Comparison of ENCODE assay signal across 12 mouse cellular contexts in the genomic region with DNA sequence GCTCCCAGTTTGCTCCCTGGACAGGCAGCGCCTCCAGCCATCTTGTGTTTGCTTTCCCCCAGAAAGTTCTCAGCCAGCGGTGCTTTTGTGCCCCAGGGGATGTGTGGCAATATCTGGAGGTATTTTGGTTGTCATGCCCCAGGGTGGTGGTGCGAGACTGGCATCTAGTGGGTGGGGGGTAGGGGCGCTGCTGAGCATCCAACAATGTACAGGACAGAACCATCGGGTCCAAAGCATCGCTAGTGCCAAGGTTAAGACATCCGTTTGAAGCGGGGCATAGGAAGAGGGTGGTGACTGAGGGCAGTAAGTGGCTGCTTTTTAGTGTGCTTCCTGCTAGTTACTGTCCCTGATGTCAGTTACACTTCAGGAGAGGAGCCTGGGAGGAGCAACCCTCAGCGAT. TPM values are rescaled to one million over a fixed set of nuclear protein-coding genes. Genes with fewer than 3 reads are reported as not detected.
DNase-seq lines count a peak whose midpoint lies in the region; ATAC-seq and TF ChIP-seq lines count a peak whose summit lies in the region.
"Had no signal": no experiment of that assay in that cellular context is flagged by ENCODE, and none has a peak within 500 bp of the region (broad histone marks: within the 10 kb centered on the region; RNA-seq: fewer than 3 reads in every experiment).

No protein-coding gene starts in this region.

- no peak overlapping the region for H3K9ac ChIP-seq in kidney, postnatal 0 days (ENCODE audit: low read depth, low read length)
- H3K9ac ChIP-seq in liver, embryonic 15.5 days = no peak overlapping the region; the same call in 1 of the 2 replicates

- 69% methylated on average over 9 of the region's 9 CpGs for WGBS in kidney, postnatal 0 days
- 69% methylated on average over 9 of the region's 9 CpGs for WGBS in liver, embryonic 15.5 days (ENCODE audit: insufficient replicate concordance)

- H3K27me3 ChIP-seq in kidney, postnatal 0 days (ENCODE audit: insufficient read depth, low read length) = no peaks in the 10 kb centered on the region
- H3K27me3 ChIP-seq in liver, embryonic 15.5 days = no peaks in the 10 kb centered on the region

- no peak overlapping the region for H3K4me2 ChIP-seq in kidney, postnatal 0 days (ENCODE audit: low read length)
- H3K4me2 ChIP-seq in liver, embryonic 15.5 days = peak overlapping the region; percentile 6; the same call in 1 of the 2 replicates

- ATAC-seq in kidney, postnatal 0 days (replicated peaks; ENCODE audit: low FRiP score, low read depth) = no peak
- no peak for ATAC-seq in liver, embryonic 15.5 days (ENCODE audit: insufficient read depth)

- peak; percentile 62 for DNase-seq in adrenal gland, postnatal 14 days
- DNase-seq in adrenal gland, adult 2 months = no peak
- DNase-seq in kidney, postnatal 0 days (ENCODE audit: low spot score) = no peak
- no peak for DNase-seq in kidney, adult 8-10 months
- peak; percentile 43 for DNase-seq in 3T3-L1 (ENCODE audit: low read depth, low spot score)
- no peak for DNase-seq in ovary, postnatal 14 days (ENCODE audit: low spot score)
- DNase-seq in heart, adult 8-10 months (ENCODE audit: low spot score) = no peak
- DNase-seq: heart, postnatal 10 days had no signal

- H3K36me3 ChIP-seq in kidney, postnatal 0 days (ENCODE audit: insufficient read depth, low read length) = 0 out of 2 replicates have a peak, but pooled peaks cover 6% of the 10 kb centered on the region
- H3K36me3 ChIP-seq in liver, embryonic 15.5 days (replicated peaks) = peaks cover 18% of the 10 kb centered on the region

- H3K4me3 ChIP-seq in kidney, postnatal 0 days (replicated peaks; ENCODE audit: low read depth, low read length) = no peak overlapping the region
- no peak overlapping the region for H3K4me3 ChIP-seq in liver, embryonic 15.5 days (replicated peaks)

- peak; percentile 22; the same call in 1 of the 2 replicates for TF ChIP-seq CTCF in kidney, postnatal 0 days (IDR thresholded peaks at IDR 0.05; ENCODE audit: low read depth)

- H3K27ac ChIP-seq in kidney, postnatal 0 days = no peak overlapping the region
- peak overlapping the region; percentile 77 for H3K27ac ChIP-seq in liver, embryonic 15.5 days (replicated peaks)

- H3K4me1 ChIP-seq in kidney, postnatal 0 days (replicated peaks; ENCODE audit: insufficient read depth, low read length) = peaks cover 20% of the 10 kb centered on the region
- peaks cover 87% of the 10 kb centered on the region for H3K4me1 ChIP-seq in liver, embryonic 15.5 days (replicated peaks)

- no peaks in the 10 kb centered on the region for H3K9me3 ChIP-seq in kidney, postnatal 0 days (replicated peaks; ENCODE audit: low read length)
- H3K9me3 ChIP-seq in liver, embryonic 15.5 days (replicated peaks) = no peaks in the 10 kb centered on the region

RNA-seq across cellular contexts. Expression of a gene that starts 17.8 kb away (rescaled TPM):
- 27.3 and 31.0 TPM in 2 replicates for total RNA-seq in adrenal gland, postnatal 14 days (2021)
- total RNA-seq in adrenal gland, adult 2 months (2021) = 10 to 100 TPM; 29.6 to 31.1 TPM
- 15.6 and 17.2 TPM in 2 replicates for polyA plus RNA-seq in adrenal gland, adult 2 months (2012; rRNA removed)
- 51.9 and 55.0 TPM in 2 replicates for polyA plus RNA-seq in kidney, postnatal 0 days (2015; fragmentation: Nextera tagmentation; extraction: Ambion mirVana)
- polyA plus RNA-seq in liver, embryonic 15.5 days (2015; fragmentation: Nextera tagmentation; extraction: Ambion mirVana) = 34.8 and 38.3 TPM in 2 replicates
- 10 to 100 TPM; 38.7 to 49.2 (median 46.0) TPM for total RNA-seq in heart, adult 8-10 months (2022)

RNA-seq across cellular contexts. Expression of a gene that starts 43.5 kb away (rescaled TPM):
- not detected in 2 replicates for total RNA-seq in adrenal gland, postnatal 14 days (2021)
- total RNA-seq in adrenal gland, adult 2 months (2021) = not detected
- polyA plus RNA-seq in adrenal gland, adult 2 months (2012; rRNA removed) = not detected in 2 replicates
- not detected in 2 replicates for polyA plus RNA-seq in kidney, postnatal 0 days (2015; fragmentation: Nextera tagmentation; extraction: Ambion mirVana)
- not detected in 2 replicates for polyA plus RNA-seq in liver, embryonic 15.5 days (2015; fragmentation: Nextera tagmentation; extraction: Ambion mirVana)
- not detected for total RNA-seq in heart, adult 8-10 months (2022)
- total RNA-seq: heart, postnatal 10 days; megakaryocyte-erythroid progenitor cell, adult 5-6 weeks had no signal
- polyA plus RNA-seq: embryonic facial prominence, embryonic 11.5 days; urinary bladder, adult 2 months had no signal

Comparison
In these comparisons a context has a peak if more than half of its experiments do, and no peak if none do; other contexts are left out.
1. DNase-seq: peak in adrenal gland, postnatal 14 days (single experiment) and 3T3-L1 (single experiment); none in adrenal gland, adult 2 months (single experiment), kidney, postnatal 0 days (single experiment), kidney, adult 8-10 months (0 of 2), ovary, postnatal 14 days (single experiment) and heart, adult 8-10 months (single experiment).